Mouse (Mus musculus) thymus, postnatal 25 days (tissue): ENCODE results near the gene Rpp38.
A peak's percentile ranks its signal among the peaks of the same experiment; 100 is the strongest.

Experiments
- DNase-seq: peaks from one replicate; pipeline ENCODE4 v3.0.0; 2022

The Rpp38 gene

GRCm38 (mm10) chr2:3332484-3333242 lies at the start of gene Rpp38:
Gene Rpp38, minus strand, starts transcription at chr2:3332643.
- peak; percentile 98 for DNase-seq

- no peak for DNase-seq
Measured at GRCm38 (mm10) chr2:3365127-3365526, 32.7 kb upstream of the Rpp38 start.

GRCm38 (mm10) chr2:3361067-3361466 lies 28.6 kb upstream of the Rpp38 start:
- DNase-seq = no peak

GRCm38 (mm10) chr2:3357887-3358286 lies 25.4 kb upstream of the Rpp38 start:
- no peak for DNase-seq

- no peak for DNase-seq
Measured at GRCm38 (mm10) chr2:3356311-3356710, 23.9 kb upstream of the Rpp38 start.

- no peak for DNase-seq
Measured at GRCm38 (mm10) chr2:3355793-3356192, 23.4 kb upstream of the Rpp38 start.

- DNase-seq = no peak
Measured at GRCm38 (mm10) chr2:3353160-3353559, 20.7 kb upstream of the Rpp38 start.

DNA sequence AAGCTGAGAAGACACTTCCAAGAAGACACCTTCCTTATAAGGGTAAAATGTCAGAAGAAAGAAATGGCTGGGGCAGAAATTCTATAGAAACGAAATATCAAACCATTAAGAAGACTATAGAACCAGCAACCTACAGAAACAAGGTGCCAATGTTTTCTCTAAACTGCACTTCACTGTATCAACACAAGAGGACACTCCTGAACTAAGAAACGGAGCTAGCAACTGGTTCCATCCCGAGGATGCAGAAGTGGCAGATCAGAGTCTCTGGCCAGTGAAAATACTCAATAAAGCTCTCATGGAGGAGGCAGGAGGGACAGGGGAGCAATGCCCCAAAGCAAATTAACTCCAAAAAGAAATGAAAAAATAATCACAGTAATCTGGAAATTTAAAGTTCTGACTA lies 16.5 kb upstream of the Rpp38 start:
- DNase-seq = no peak

GRCm38 (mm10) chr2:3348422-3348821 lies 16.0 kb upstream of the Rpp38 start:
- no peak for DNase-seq

- DNase-seq = peak; percentile 65
Measured at GRCm38 (mm10) chr2:3335611-3336301, 3.3 kb upstream of the Rpp38 start, which contains the start of gene Acbd7. Gene Acbd7, plus strand, starts transcription at chr2:3336168.

DNA sequence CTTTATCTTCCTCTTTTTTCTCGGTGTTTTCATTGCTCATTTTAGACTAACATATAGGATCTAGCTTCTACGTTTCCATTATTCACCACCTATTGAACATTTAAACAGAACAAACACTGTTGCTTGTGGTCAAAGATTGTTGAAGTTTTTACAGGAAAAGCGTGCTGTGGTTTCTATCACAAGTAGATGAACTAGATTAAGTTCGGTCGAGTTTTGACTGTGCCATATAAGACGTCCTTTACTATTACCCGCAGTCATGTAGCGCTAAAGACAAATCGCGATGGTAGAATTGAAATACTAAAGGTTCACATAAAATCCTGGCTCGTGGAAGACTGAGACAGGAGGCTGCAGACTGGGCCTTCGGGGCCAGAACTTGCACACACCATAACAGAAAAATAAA lies 1.3 kb upstream of the Rpp38 start:
- DNase-seq = no peak

GRCm38 (mm10) chr2:3332056-3332455 lies 387 bp downstream of the Rpp38 start:
- no peak for DNase-seq

DNA sequence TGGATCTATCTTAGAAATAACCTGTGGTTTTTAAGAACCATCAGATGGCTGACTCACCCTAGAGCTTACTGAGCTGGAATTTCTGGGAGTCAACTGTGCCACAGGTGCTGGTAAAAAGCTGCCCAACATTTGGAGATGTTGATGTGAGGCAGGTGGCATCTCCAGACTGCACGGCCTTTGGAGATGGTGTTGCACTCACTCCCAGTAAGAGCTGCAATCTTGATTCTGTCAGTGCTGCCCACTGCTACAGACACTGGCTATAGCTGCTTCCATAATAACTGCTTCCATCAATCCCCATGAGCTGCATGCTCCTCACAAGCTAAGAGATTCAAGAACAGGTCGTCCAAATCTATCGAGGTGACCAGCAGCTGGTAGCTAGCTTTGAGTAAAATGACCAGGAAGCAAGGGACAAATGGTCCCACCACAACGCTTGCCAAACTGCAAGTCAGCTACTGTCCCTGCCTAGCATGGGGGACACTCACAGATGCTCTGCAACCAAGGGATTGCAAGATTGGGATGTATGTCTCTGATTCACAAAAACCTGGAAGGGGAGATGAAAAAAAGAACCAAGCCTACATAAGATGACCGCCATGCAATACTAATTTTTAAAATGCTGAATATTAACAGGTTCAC lies 1.3 kb downstream of the Rpp38 start:
- no peak for DNase-seq

DNA sequence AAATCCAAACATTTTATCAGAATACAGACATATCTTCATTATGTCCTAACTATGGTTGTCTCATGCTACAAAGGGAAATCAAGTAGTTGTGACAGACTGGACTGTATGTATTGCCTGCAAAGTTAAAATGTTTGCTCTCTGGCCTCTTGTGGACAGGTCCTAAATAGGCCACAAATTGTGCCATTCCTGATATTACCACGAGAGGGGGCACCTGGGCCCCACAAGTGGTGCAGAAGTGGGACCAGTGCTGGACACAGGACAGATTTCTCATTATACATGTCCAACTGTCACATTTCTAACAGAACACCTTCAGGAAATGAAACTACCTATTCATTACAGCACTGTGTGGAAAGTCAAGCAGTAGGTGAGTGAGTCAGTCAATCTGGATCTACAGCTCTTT lies 5.1 kb downstream of the Rpp38 start:
- DNase-seq = no peak

DNA sequence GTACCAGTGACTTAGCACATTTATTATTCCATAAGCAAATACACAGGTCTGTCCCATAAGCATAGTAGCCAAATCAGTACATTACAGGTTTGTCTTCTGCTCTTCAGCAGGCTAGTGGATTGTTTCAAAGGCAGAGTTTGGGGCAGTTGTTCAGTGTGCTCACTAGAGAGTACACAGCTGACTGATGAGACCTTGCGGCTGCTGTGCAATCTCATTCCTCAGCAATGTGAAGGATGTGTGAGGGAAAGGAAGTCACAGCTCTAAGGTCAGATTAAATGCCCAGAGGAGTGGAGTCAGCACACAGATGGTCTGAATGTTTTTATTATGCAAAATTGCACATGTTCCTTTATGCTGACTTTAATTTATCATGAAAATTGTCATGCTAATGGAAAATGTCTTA lies 5.9 kb downstream of the Rpp38 start:
- no peak for DNase-seq

GRCm38 (mm10) chr2:3324381-3325130 lies 7.9 kb downstream of the Rpp38 start:
- no peak for DNase-seq

DNA sequence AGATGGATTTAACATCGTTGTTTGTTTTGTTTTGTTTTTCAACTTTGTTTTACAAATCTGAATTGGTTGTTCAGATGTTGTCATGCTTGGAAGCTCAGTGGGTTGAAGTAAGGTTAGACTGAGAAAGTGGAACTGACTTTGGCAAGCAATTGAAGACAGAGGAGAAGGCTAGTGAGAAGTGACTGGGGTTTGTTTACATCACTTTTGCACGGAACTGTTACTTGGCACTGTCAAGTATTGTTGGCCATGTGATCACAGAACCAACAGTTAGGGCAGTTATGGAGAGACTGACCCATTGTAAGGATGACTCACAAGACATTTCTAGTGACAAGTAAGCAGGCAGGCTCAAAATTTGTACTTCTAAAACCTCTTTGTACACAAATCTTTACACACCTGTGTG lies 9.3 kb downstream of the Rpp38 start:
- DNase-seq = no peak

- DNase-seq = no peak
Measured at GRCm38 (mm10) chr2:3305426-3306025, 26.9 kb downstream of the Rpp38 start.

- DNase-seq = no peak
Measured at GRCm38 (mm10) chr2:3295826-3296225, 36.6 kb downstream of the Rpp38 start.

GRCm38 (mm10) chr2:3292170-3292569 lies 40.3 kb downstream of the Rpp38 start:
- DNase-seq = no peak

DNA sequence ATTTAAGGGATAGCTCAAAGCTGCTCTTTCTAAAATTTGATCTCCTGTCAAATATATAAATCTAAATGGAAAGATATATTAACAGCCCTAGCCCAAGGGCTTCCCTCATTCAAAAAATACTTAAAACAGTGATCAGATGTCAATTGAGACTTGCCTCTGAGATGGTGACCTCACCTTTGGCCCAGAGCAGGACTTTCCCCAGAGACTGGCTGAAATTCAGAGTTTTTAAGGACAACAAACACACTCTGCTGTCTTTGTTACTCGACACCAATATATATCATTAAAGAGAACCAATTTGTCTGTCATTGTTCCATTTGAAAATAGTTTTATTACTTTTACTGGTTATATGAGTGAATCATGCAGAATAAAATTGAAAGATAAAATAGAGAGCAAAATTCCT lies 42.9 kb downstream of the Rpp38 start:
- no peak for DNase-seq

DNA sequence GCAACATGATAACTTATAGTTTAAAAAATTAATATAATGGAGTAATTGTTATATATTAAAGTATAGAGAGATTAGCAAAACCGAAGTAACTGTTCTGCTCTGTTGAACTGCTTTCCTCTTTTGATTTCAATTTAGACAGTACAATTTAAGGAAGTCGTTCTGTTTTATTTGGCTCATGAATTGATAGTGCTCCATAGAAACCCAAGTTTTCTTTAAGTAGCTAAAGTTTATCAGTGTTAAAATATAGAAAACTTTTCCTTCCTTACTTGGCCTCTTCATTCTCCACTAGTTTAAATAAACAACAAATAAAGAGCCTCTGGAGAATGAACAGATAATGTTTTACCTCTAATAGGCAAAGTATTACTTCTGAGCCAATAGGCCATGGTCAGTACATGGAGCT lies 46.2 kb downstream of the Rpp38 start:
- no peak for DNase-seq

- DNase-seq = no peak
Measured at GRCm38 (mm10) chr2:3285709-3286108, 46.7 kb downstream of the Rpp38 start.
